Mouse (Mus musculus): ENCODE results near the gene Zfhx2. TPM values are rescaled to one million over a fixed set of nuclear protein-coding genes. Genes with fewer than 3 reads are reported as not detected.
A peak's percentile ranks its signal among the peaks of the same experiment; 100 is the strongest.

Gene Zfhx2
- polyA plus RNA-seq, 1 experiment from 2014 or later, result 3.8 TPM

DNA sequence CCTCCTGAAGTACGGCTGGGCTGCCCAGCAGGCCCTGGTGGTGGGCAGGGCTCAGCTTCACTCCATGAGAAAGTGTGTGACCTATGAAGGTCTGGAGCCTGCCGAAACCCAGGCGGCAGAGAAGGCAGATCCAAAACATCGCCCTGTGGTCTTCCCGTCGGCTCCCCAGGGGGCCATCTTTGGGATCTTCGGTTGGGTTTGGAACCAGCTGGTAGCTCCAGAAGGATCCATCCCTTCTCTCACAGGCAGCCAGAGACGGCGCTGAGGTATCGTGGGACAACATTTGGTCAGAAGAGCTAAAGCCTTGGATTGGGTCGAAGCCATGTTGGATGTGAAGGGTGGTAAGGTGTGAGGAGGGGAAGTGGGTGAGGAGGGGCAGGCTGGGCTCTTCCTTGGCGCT lies 17.7 kb downstream of the Zfhx2 start:
- Histone ChIP-seq H3K4me1 (replicated peaks; ENCODE audit: control insufficient read depth, insufficient read depth, low read length) (peaks cover 1% of the 10 kb centered on the region; the same call in 1 of the 2 replicates), H3K4me2 (ENCODE audit: low read depth, low read length) (no peak overlapping the region), H3K4me3 (ENCODE audit: low read length) (no peak overlapping the region), H3K27ac (ENCODE audit: low read length) (no peak overlapping the region), H3K27me3 (ENCODE audit: control insufficient read depth, insufficient read depth, low read depth, low read length) (peaks cover 6% of the 10 kb centered on the region), H3K9ac (ENCODE audit: low read length) (no peak overlapping the region), H3K36me3 (ENCODE audit: control insufficient read depth, insufficient read depth, low read length) (no peaks in the 10 kb centered on the region), H3K9me3 (ENCODE audit: control insufficient read depth, low read length) (no peaks in the 10 kb centered on the region)
- no peak for ATAC-seq (ENCODE audit: low read depth)
- 91% methylated on average over 12 of the region's 12 CpGs for WGBS

DNA sequence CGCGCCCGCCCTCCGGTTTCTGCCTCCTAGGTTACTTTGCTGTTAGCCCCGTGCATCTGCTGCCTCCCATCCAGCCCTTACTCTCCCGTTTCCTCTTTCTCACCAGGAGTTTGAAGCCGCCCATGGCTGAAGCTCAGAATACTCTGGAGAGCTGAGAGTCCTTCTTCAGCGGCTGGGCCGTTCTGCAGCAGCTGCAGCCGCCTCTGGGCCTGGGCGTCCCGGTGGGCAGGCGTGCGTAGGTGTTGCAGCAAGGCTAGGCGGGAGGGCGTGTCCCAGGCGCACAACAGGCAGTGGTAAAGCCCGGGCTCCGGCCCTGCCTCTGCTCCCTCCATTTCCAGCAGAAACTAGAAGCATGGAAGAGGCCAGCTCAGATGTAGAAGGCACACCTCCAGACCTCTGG lies 20.4 kb downstream of the Zfhx2 start:
- Histone ChIP-seq H3K9ac (ENCODE audit: low read length) (no peak overlapping the region), H3K4me1 (replicated peaks; ENCODE audit: control insufficient read depth, insufficient read depth, low read length) (no peaks in the 10 kb centered on the region), H3K9me3 (ENCODE audit: control insufficient read depth, low read length) (no peaks in the 10 kb centered on the region), H3K27ac (ENCODE audit: low read length) (no peak overlapping the region), H3K36me3 (ENCODE audit: control insufficient read depth, insufficient read depth, low read length) (no peaks in the 10 kb centered on the region; the same call in 1 of the 2 replicates), H3K4me3 (ENCODE audit: low read length) (no peak overlapping the region), H3K4me2 (ENCODE audit: low read depth, low read length) (no peak overlapping the region), H3K27me3 (ENCODE audit: control insufficient read depth, insufficient read depth, low read depth, low read length) (no peaks in the 10 kb centered on the region)
- whole genome bisulfite sequencing, result 29% methylated on average over 19 of the region's 19 CpGs
- ATAC-seq (ENCODE audit: low read depth), result no peak

DNA sequence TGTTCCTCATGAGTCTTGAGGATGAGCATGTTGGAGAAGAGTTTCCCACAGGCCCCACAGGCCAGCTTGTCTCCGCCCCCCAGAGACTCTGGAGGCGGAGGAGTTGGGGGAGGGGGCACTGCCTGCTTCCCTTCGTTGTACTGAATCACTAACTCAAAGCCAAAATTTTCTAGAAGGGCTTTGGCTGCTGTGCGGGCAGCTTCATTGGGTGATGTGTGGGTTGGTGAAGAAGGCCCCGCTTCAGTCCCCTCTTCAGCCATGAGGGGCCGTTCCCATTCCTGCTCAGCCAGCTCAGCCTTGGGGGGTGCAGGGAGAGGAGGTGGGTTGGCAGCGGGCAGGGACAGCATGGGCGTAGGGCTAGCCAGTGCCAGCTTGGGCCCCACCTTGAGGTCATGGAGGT lies 26.1 kb downstream of the Zfhx2 start:
- no peak for ATAC-seq (ENCODE audit: low read depth)
- Histone ChIP-seq H3K4me1 (replicated peaks; ENCODE audit: control insufficient read depth, insufficient read depth, low read length) (peaks cover 3% of the 10 kb centered on the region), H3K27ac (ENCODE audit: low read length) (no peak overlapping the region), H3K4me3 (ENCODE audit: low read length) (no peak overlapping the region), H3K9me3 (ENCODE audit: control insufficient read depth, low read length) (no peaks in the 10 kb centered on the region), H3K9ac (ENCODE audit: low read length) (no peak overlapping the region), H3K4me2 (ENCODE audit: low read depth, low read length) (no peak overlapping the region), H3K36me3 (ENCODE audit: control insufficient read depth, insufficient read depth, low read length) (peaks cover 2% of the 10 kb centered on the region; the same call in 1 of the 2 replicates), H3K27me3 (ENCODE audit: control insufficient read depth, insufficient read depth, low read depth, low read length) (no peaks in the 10 kb centered on the region)
- WGBS, result 86% methylated on average over 8 of the region's 8 CpGs

DNA sequence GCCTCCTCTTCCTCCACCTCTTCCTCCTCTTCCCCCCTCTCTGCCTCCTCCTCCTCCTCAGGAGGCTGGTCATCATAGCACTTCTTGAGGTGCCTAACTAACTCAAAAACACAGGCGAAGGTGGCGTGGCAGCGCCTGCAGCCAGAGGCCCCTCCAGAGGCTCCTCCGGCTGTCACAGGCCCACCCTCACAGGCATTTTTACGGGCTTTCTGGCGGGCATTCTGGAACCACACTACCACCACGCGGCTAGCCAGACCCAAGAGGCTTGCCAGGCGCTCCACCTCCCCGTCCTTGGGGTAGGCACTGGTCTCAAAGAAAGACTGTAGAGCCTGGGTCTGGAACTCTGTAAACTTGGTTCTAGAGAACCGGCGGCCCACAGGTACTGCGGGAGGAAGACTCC lies 26.7 kb downstream of the Zfhx2 start:
- Histone ChIP-seq H3K4me3 (ENCODE audit: low read length) (no peak overlapping the region), H3K9ac (ENCODE audit: low read length) (no peak overlapping the region), H3K27ac (ENCODE audit: low read length) (no peak overlapping the region), H3K36me3 (ENCODE audit: control insufficient read depth, insufficient read depth, low read length) (peaks cover 2% of the 10 kb centered on the region; the same call in 1 of the 2 replicates), H3K27me3 (ENCODE audit: control insufficient read depth, insufficient read depth, low read depth, low read length) (no peaks in the 10 kb centered on the region), H3K9me3 (ENCODE audit: control insufficient read depth, low read length) (no peaks in the 10 kb centered on the region), H3K4me1 (replicated peaks; ENCODE audit: control insufficient read depth, insufficient read depth, low read length) (peaks cover 3% of the 10 kb centered on the region), H3K4me2 (ENCODE audit: low read depth, low read length) (no peak overlapping the region)
- WGBS, result 81% methylated on average over 13 of the region's 13 CpGs
- no peak for ATAC-seq (ENCODE audit: low read depth)

DNA sequence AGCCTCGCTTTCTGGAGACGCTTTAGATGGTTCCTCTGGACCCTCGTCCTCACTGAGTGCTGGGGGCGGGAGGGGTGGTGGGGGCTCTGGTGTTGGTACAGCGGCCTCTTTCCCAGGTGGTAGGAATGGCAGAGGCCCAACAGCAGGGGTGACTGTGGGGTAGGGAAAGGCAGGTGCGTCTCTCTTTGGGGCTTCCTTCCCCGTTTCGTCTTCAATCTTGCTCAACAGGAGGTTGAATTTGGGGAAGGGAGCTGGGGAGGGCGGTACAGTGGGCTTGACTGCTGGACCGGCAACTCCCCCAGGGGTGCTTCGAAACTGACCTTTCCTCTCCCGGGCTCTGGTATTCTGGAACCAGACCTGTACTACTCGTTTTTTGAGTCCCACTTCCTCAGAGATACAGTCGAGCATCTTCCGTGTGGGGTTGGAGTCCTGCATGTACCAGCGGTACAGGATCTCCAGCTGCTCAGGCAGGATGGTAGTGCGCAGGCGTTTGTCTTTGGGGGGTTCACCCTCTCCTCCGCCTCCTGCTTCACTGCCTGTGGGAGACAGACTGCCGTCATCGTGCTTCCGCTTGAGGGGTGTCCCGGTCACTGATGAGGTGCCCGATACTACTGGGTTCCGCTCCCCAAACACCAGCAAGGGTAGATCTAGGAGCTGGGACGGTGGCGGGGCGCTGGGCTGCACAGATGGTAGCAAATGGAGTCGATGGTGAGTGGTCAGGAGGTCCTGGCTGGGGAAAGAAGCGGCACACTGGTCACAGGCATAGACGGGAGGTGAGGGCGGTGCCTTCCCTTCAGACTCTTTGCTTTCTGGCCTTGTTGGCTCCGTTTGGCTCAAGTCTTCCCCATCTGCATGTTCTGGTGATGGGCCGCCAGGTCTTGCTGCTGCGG lies 27.4 kb downstream of the Zfhx2 start:
- Histone ChIP-seq H3K4me3 (ENCODE audit: low read length) (no peak overlapping the region), H3K9me3 (ENCODE audit: control insufficient read depth, low read length) (no peaks in the 10 kb centered on the region), H3K36me3 (ENCODE audit: control insufficient read depth, insufficient read depth, low read length) (peaks cover 2% of the 10 kb centered on the region; the same call in 1 of the 2 replicates), H3K27ac (ENCODE audit: low read length) (no peak overlapping the region), H3K4me1 (replicated peaks; ENCODE audit: control insufficient read depth, insufficient read depth, low read length) (peaks cover 3% of the 10 kb centered on the region), H3K9ac (ENCODE audit: low read length) (no peak overlapping the region), H3K27me3 (ENCODE audit: control insufficient read depth, insufficient read depth, low read depth, low read length) (no peaks in the 10 kb centered on the region), H3K4me2 (ENCODE audit: low read depth, low read length) (no peak overlapping the region)
- ATAC-seq (ENCODE audit: low read depth), result no peak
- WGBS, result 67% methylated on average over 35 of the region's 35 CpGs

DNA sequence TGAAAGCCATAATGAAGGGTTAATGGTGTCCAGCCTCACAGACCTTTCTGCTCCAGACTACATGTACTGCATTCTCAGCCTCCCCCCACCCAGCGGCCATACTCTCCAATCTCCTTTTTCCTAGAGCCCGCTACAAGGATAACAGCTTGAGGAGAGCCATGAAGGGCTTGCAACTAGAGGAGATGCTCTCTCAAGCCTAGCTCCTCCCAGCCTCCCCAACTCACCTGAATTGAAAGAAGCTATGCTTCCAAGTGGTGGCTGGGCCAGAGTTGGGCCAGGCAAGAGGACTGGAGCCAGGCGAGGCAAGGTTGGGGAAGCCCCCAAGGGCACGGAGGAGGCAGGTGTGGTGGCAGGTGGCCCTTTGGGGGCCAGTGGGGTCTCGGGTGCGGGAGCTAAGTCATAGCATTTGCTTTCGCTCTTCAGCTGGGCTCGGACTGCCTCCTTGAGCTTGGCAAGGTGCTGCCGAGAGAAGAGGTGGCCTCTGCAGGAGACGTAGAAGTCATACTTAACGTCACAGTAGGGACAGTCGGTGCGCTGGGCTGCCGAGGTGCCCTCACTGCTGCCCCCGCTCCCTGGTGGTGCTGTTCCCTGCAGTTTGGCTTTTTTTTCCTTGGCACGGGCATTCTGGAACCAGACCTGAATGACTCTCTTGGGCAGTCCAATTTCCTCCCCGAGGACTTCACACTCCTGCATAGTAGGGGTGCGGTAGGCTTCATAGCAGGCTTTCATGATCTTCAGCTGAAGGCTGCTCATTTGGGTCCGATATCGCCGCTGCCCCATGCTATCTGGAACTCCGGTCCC lies 28.3 kb downstream of the Zfhx2 start:
- H3K27me3 ChIP-seq (ENCODE audit: control insufficient read depth, insufficient read depth, low read depth, low read length), result no peaks in the 10 kb centered on the region
- no peak for ATAC-seq (ENCODE audit: low read depth)
- H3K4me2 ChIP-seq (ENCODE audit: low read depth, low read length), result no peak overlapping the region
- no peak overlapping the region for H3K9ac ChIP-seq (ENCODE audit: low read length)
- WGBS, result 81% methylated on average over 22 of the region's 22 CpGs
- H3K36me3 ChIP-seq (ENCODE audit: control insufficient read depth, insufficient read depth, low read length), result peaks cover 2% of the 10 kb centered on the region; the same call in 1 of the 2 replicates
- no peak overlapping the region for H3K27ac ChIP-seq (ENCODE audit: low read length)
- H3K4me3 ChIP-seq (ENCODE audit: low read length), result no peak overlapping the region
- no peaks in the 10 kb centered on the region for H3K9me3 ChIP-seq (ENCODE audit: control insufficient read depth, low read length)
- peaks cover 3% of the 10 kb centered on the region for H3K4me1 ChIP-seq (replicated peaks; ENCODE audit: control insufficient read depth, insufficient read depth, low read length)

DNA sequence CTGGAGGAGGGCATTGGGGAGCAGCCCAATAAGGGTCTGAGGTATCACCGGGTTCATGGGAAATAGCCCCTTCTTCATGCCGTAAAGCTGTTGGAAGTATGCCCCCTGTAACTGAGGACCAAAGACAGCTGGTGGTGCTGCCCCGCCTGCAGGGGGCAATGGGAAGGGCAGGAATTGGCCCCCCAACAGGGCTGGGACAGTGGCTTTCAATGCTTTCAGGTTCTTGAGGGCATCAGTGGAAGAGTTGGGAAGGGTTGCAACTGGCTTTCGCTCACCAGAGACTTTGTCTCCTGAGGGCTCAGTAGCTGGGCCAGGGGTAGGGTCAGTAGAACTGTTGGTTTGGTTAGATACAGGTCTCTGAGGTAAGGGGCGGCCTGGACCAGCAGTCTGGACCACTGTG lies 29.0 kb downstream of the Zfhx2 start:
- Histone ChIP-seq H3K9me3 (ENCODE audit: control insufficient read depth, low read length) (no peaks in the 10 kb centered on the region), H3K9ac (ENCODE audit: low read length) (no peak overlapping the region), H3K27me3 (ENCODE audit: control insufficient read depth, insufficient read depth, low read depth, low read length) (no peaks in the 10 kb centered on the region), H3K4me3 (ENCODE audit: low read length) (no peak overlapping the region), H3K27ac (ENCODE audit: low read length) (no peak overlapping the region), H3K4me2 (ENCODE audit: low read depth, low read length) (no peak overlapping the region), H3K4me1 (replicated peaks; ENCODE audit: control insufficient read depth, insufficient read depth, low read length) (peaks cover 3% of the 10 kb centered on the region), H3K36me3 (ENCODE audit: control insufficient read depth, insufficient read depth, low read length) (peaks cover 2% of the 10 kb centered on the region; the same call in 1 of the 2 replicates)
- ATAC-seq (ENCODE audit: low read depth), result no peak
- WGBS, result 84% methylated on average over 5 of the region's 5 CpGs

DNA sequence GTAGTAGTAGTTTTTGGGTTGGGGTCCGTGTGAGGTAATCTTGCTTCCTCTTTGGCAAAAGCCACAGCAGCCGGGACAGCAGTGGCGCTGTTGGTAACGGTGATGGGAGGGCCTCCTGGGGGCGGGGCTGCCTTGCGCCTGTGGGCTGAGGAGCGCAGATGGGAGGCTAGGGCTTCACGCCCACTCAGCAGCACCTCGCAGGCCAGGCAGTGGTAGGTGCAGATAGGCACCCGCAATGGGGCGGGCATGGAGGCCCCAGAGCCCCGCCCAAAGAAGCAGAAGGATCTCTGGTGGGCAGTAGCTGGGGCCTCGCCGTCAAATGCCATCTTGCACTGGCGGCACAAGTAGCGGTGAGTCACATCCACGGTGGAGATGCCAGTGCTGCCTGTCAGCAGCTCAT lies 29.5 kb downstream of the Zfhx2 start:
- Histone ChIP-seq H3K9ac (ENCODE audit: low read length) (no peak overlapping the region), H3K4me2 (ENCODE audit: low read depth, low read length) (peak overlapping the region; percentile 28), H3K4me3 (ENCODE audit: low read length) (no peak overlapping the region), H3K9me3 (ENCODE audit: control insufficient read depth, low read length) (no peaks in the 10 kb centered on the region), H3K4me1 (replicated peaks; ENCODE audit: control insufficient read depth, insufficient read depth, low read length) (peaks cover 3% of the 10 kb centered on the region), H3K36me3 (ENCODE audit: control insufficient read depth, insufficient read depth, low read length) (peaks cover 2% of the 10 kb centered on the region; the same call in 1 of the 2 replicates), H3K27ac (ENCODE audit: low read length) (no peak overlapping the region), H3K27me3 (ENCODE audit: control insufficient read depth, insufficient read depth, low read depth, low read length) (no peaks in the 10 kb centered on the region)
- WGBS, result 11% methylated on average over 17 of the region's 17 CpGs
- peak; percentile 77 for ATAC-seq (ENCODE audit: low read depth)

DNA sequence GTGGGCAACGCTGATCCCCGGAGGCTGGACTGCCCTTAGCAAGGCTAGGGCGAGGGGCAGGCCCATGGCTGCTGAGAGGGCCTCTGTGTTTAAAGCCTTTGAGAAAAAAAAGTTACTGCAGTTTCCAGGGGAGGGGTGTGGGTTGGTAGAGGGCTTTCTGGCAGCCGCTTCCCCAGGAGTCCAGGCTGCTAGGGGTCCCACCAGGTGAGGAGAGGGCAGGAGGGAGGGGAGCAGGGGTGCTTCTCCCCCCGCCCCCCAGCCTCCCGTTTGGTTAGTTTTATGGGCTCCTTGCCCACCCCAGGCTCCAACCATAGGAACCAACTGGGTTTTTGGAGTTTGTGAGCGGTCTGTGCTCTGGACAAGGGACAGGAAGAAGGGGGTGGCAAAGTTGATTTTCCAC lies 30.3 kb downstream of the Zfhx2 start:
- Histone ChIP-seq H3K27me3 (ENCODE audit: control insufficient read depth, insufficient read depth, low read depth, low read length) (no peaks in the 10 kb centered on the region), H3K4me2 (ENCODE audit: low read depth, low read length) (no peak overlapping the region), H3K36me3 (ENCODE audit: control insufficient read depth, insufficient read depth, low read length) (peaks cover 2% of the 10 kb centered on the region; the same call in 1 of the 2 replicates), H3K4me3 (ENCODE audit: low read length) (no peak overlapping the region), H3K27ac (ENCODE audit: low read length) (no peak overlapping the region), H3K9me3 (ENCODE audit: control insufficient read depth, low read length) (no peaks in the 10 kb centered on the region), H3K9ac (ENCODE audit: low read length) (no peak overlapping the region), H3K4me1 (replicated peaks; ENCODE audit: control insufficient read depth, insufficient read depth, low read length) (peaks cover 3% of the 10 kb centered on the region)
- WGBS, result 45% methylated on average over 7 of the region's 7 CpGs
- no peak for ATAC-seq (ENCODE audit: low read depth)
